Mouse (Mus musculus): ENCODE data around the gene Rsrp1. TPM values are rescaled to one million over a fixed set of nuclear protein-coding genes. Genes with fewer than 3 reads are reported as not detected.
A peak's percentile ranks its signal among the peaks of the same experiment; 100 is the strongest.

Rsrp1 gene
- polyA plus RNA-seq, 1 experiment, result 691 TPM

GRCm38 (mm10) chr4:134927815-134928463 lies 4.5 kb downstream of the Rsrp1 start:
- Histone ChIP-seq H3K4me1 (ENCODE audit: control insufficient read depth, insufficient read depth, insufficient read length) (peaks cover 11% of the 10 kb centered on the region), H3K36me3 (ENCODE audit: control insufficient read depth, insufficient read depth, low read length) (peaks cover 36% of the 10 kb centered on the region), H3K4me3 (ENCODE audit: extremely low read depth, insufficient read depth, insufficient read length) (no peak overlapping the region), H3K27me3 (ENCODE audit: control insufficient read depth, insufficient read depth, low read length) (no peaks in the 10 kb centered on the region), H3K27ac (ENCODE audit: insufficient read depth, low read length) (no peak overlapping the region)
- DNase-seq (ENCODE audit: low read depth in 1 of 2, low spot score in 2 of 2), result no peak
- 71% methylated on average over 5 of the region's 5 CpGs for WGBS
- TF ChIP-seq CTCF (IDR thresholded peaks at IDR 0.05; ENCODE audit: extremely low read depth, insufficient read depth, insufficient read length, insufficient replicate concordance), result no peak

- H3K27me3 ChIP-seq (ENCODE audit: control insufficient read depth, insufficient read depth, low read length), result no peaks in the 10 kb centered on the region
- H3K4me1 ChIP-seq (ENCODE audit: control insufficient read depth, insufficient read depth, insufficient read length), result peaks cover 11% of the 10 kb centered on the region
- 77% methylated on average over 1 of the region's 1 CpGs for WGBS
- peaks cover 36% of the 10 kb centered on the region for H3K36me3 ChIP-seq (ENCODE audit: control insufficient read depth, insufficient read depth, low read length)
- DNase-seq (ENCODE audit: low read depth in 1 of 2, low spot score in 2 of 2), result no peak
- no peak overlapping the region for H3K4me3 ChIP-seq (ENCODE audit: extremely low read depth, insufficient read depth, insufficient read length)
- H3K27ac ChIP-seq (ENCODE audit: insufficient read depth, low read length), result no peak overlapping the region
- TF ChIP-seq CTCF (IDR thresholded peaks at IDR 0.05; ENCODE audit: extremely low read depth, insufficient read depth, insufficient read length, insufficient replicate concordance) (no peak), POLR2A (IDR thresholded peaks at IDR 0.05; ENCODE audit: low read depth, low read length) (no peak)
Observed at GRCm38 (mm10) chr4:134928464-134928836, 5.1 kb downstream of the Rsrp1 start.

GRCm38 (mm10) chr4:134929536-134929935 lies 6.1 kb downstream of the Rsrp1 start:
- H3K27me3 ChIP-seq (ENCODE audit: control insufficient read depth, insufficient read depth, low read length), result no peaks in the 10 kb centered on the region
- peaks cover 38% of the 10 kb centered on the region for H3K36me3 ChIP-seq (ENCODE audit: control insufficient read depth, insufficient read depth, low read length)
- no peak overlapping the region for H3K4me3 ChIP-seq (ENCODE audit: extremely low read depth, insufficient read depth, insufficient read length)
- peaks cover 11% of the 10 kb centered on the region for H3K4me1 ChIP-seq (ENCODE audit: control insufficient read depth, insufficient read depth, insufficient read length)
- 14% methylated on average over 4 of the region's 4 CpGs for WGBS
- TF ChIP-seq POLR2A (IDR thresholded peaks at IDR 0.05; ENCODE audit: low read depth, low read length) (no peak), CTCF (IDR thresholded peaks at IDR 0.05; ENCODE audit: extremely low read depth, insufficient read depth, insufficient read length, insufficient replicate concordance) (no peak)
- H3K27ac ChIP-seq (ENCODE audit: insufficient read depth, low read length), result peak overlapping the region; percentile 60
- DNase-seq (ENCODE audit: low read depth in 1 of 2, low spot score in 2 of 2), result peak in 1 of 2 experiments; percentile 33

- WGBS, result 21% methylated on average over 9 of the region's 9 CpGs
- no peak for DNase-seq (ENCODE audit: low read depth in 1 of 2, low spot score in 2 of 2)
- H3K4me3 ChIP-seq (ENCODE audit: extremely low read depth, insufficient read depth, insufficient read length), result peak overlapping the region; percentile 38
- no peaks in the 10 kb centered on the region for H3K27me3 ChIP-seq (ENCODE audit: control insufficient read depth, insufficient read depth, low read length)
- H3K36me3 ChIP-seq (ENCODE audit: control insufficient read depth, insufficient read depth, low read length), result peaks cover 42% of the 10 kb centered on the region
- TF ChIP-seq POLR2A (IDR thresholded peaks at IDR 0.05; ENCODE audit: low read depth, low read length) (no peak), CTCF (IDR thresholded peaks at IDR 0.05; ENCODE audit: extremely low read depth, insufficient read depth, insufficient read length, insufficient replicate concordance) (no peak)
- H3K27ac ChIP-seq (ENCODE audit: insufficient read depth, low read length), result peak overlapping the region; percentile 63
- peaks cover 10% of the 10 kb centered on the region for H3K4me1 ChIP-seq (ENCODE audit: control insufficient read depth, insufficient read depth, insufficient read length)
Observed at GRCm38 (mm10) chr4:134930190-134930589, 6.8 kb downstream of the Rsrp1 start.

- Histone ChIP-seq H3K4me1 (ENCODE audit: control insufficient read depth, insufficient read depth, insufficient read length) (peaks cover 7% of the 10 kb centered on the region), H3K27me3 (ENCODE audit: control insufficient read depth, insufficient read depth, low read length) (no peaks in the 10 kb centered on the region), H3K36me3 (ENCODE audit: control insufficient read depth, insufficient read depth, low read length) (peaks cover 42% of the 10 kb centered on the region), H3K4me3 (ENCODE audit: extremely low read depth, insufficient read depth, insufficient read length) (peak within 1 kb of the TSS; percentile 82), H3K27ac (ENCODE audit: insufficient read depth, low read length) (peak within 1 kb of the TSS; percentile 82)
- 1% methylated on average over 67 of the region's 68 CpGs for WGBS
- no peak for TF ChIP-seq CTCF (IDR thresholded peaks at IDR 0.05; ENCODE audit: extremely low read depth, insufficient read depth, insufficient read length, insufficient replicate concordance)
- no peak; the same call in 1 of the 2 replicates for TF ChIP-seq POLR2A (IDR thresholded peaks at IDR 0.05; ENCODE audit: low read depth, low read length)
- DNase-seq (ENCODE audit: low read depth in 1 of 2, low spot score in 2 of 2), result peak; percentile 88 to 96
Observed at GRCm38 (mm10) chr4:134930684-134931481, 7.5 kb downstream of the Rsrp1 start, which contains the start of gene Syf2. Gene Syf2 (plus strand): TSS chr4:134930898.

GRCm38 (mm10) chr4:134937240-134938176 lies 14.1 kb downstream of the Rsrp1 start:
- Histone ChIP-seq H3K27ac (ENCODE audit: insufficient read depth, low read length) (no peak overlapping the region), H3K4me3 (ENCODE audit: extremely low read depth, insufficient read depth, insufficient read length) (no peak overlapping the region), H3K4me1 (ENCODE audit: control insufficient read depth, insufficient read depth, insufficient read length) (no peaks in the 10 kb centered on the region), H3K36me3 (ENCODE audit: control insufficient read depth, insufficient read depth, low read length) (peaks cover 33% of the 10 kb centered on the region), H3K27me3 (ENCODE audit: control insufficient read depth, insufficient read depth, low read length) (no peaks in the 10 kb centered on the region)
- TF ChIP-seq CTCF (IDR thresholded peaks at IDR 0.05; ENCODE audit: extremely low read depth, insufficient read depth, insufficient read length, insufficient replicate concordance) (no peak), POLR2A (IDR thresholded peaks at IDR 0.05; ENCODE audit: low read depth, low read length) (no peak)
- DNase-seq (ENCODE audit: low read depth in 1 of 2, low spot score in 2 of 2), result no peak
- 87% methylated on average over 17 of the region's 17 CpGs for WGBS

Data from spleen, adult 2 months (tissue).